Mouse (Mus musculus) lung, postnatal 0 days (tissue): ENCODE measurements around the gene Gm20547.
"Not testable (repeated sequence)": the region's sequence is repeated elsewhere in the genome, so short reads cannot be mapped to it uniquely, and the experiment has no call there.

Experiments
- CTCF ChIP-seq: IDR thresholded peaks from 2 replicates; pipeline ENCODE4 v1.5.1; 2016; ENCODE audit warnings: antibody characterized with exemption, mild to moderate bottlenecking
- EP300 ChIP-seq: IDR thresholded peaks from 2 replicates; pipeline ENCODE4 v1.6.1; 2016; ENCODE audit warnings: antibody characterized with exemption, mild to moderate bottlenecking, control low read depth

DNA sequence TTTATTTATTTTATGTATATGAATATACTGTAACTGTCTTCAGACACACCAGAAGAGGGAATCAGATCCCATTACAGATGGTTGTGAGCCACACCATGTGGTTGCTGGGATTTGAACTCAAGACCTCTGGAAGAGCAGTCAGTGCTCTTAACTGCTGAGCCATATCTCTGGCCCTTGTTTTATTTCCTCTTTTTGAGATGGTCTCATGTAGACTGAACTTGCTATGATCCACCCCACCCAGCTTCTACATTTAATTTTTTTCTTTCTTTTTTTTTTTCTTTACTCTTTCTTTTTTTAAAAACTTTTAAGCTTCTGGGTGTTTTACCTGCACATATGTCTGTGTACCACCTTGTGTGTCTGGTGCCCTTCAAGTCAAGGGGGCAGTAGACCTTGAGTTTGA lies 19.0 kb upstream of the Gm20547 start:
- not testable (repeated sequence) for TF ChIP-seq CTCF, EP300
